Mouse (Mus musculus) testis, adult 2 months (tissue): ENCODE data around the gene Ppp1r9a. TPM values are rescaled to one million over a fixed set of nuclear protein-coding genes. Genes with fewer than 3 reads are reported as not detected.

Experiments used
- H3K27ac ChIP-seq: fragments of 200-500 bp; 2 replicates; pipeline ENCODE4 v1.5.1; 2012; ENCODE audit warnings: low read depth, low read length; ENCODE audit not compliant: control insufficient read depth, insufficient read depth
- H3K27me3 ChIP-seq: fragments of 200-500 bp; 2 replicates; pipeline ENCODE4 v1.6.1; 2012; ENCODE audit warnings: mild to moderate bottlenecking, low read length, moderate library complexity; ENCODE audit not compliant: control insufficient read depth, insufficient read depth
- H3K36me3 ChIP-seq: fragments of 200-500 bp; 2 replicates; pipeline ENCODE4 v1.6.1; 2012; ENCODE audit warnings: mild to moderate bottlenecking, low read length; ENCODE audit not compliant: control insufficient read depth, insufficient read depth
- H3K4me1 ChIP-seq: fragments of 200-500 bp; 2 replicates; pipeline ENCODE4 v1.6.1; 2012; ENCODE audit warnings: low read length; ENCODE audit not compliant: control insufficient read depth, insufficient read depth
- H3K4me3 ChIP-seq: fragments of 200-500 bp; 2 replicates; pipeline ENCODE4 v1.5.1; 2012; ENCODE audit warnings: low read depth, mild to moderate bottlenecking, low read length, moderate library complexity, mixed read lengths; ENCODE audit not compliant: control insufficient read depth
- CTCF ChIP-seq: fragments of 200-500 bp; IDR thresholded peaks from 2 replicates; pipeline ENCODE4 v1.5.1; 2012; ENCODE audit warnings: low read depth, mild to moderate bottlenecking, inconsistent platforms, low read length, moderate library complexity; ENCODE audit not compliant: control insufficient read depth, insufficient read depth, insufficient replicate concordance
- POLR2A ChIP-seq: fragments of 200-500 bp; IDR thresholded peaks from 2 replicates; pipeline ENCODE4 v1.6.1; 2012; ENCODE audit warnings: low read depth, mild to moderate bottlenecking, inconsistent platforms, low read length, moderate library complexity; ENCODE audit not compliant: control insufficient read depth
- polyA plus RNA-seq: library from polyadenylated mRNA; depleted of rRNA; stranded (reverse); fragments of >200 nt; gene quantifications from 2 replicates; pipeline ENCODE4 v1.2.3, GENCODE M21; 2012

Ppp1r9a gene
- polyA plus RNA-seq, 1 experiment, result 8.5 TPM

DNA sequence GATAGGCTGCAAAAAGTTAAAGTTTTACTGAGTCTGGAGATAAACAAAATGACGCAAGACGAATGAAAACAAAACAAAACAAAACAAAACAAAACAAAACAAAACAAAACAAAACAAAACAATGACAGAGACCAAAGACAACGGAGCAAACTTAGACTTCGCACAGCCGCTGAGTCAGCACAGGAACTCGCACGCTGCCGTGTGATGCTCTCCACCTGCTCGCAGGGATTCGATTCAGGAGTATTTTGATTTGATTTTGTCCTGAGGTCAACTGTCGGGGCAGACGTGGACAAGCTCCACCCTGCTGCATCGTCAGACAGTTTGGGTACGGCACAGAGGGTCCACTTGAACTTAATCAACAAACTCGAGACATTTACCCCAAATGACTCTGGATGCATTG is 105.9 kb downstream of the Ppp1r9a start:
- H3K36me3 ChIP-seq, result no peaks in the 10 kb centered on the region
- H3K4me3 ChIP-seq, result no peak overlapping the region
- H3K27ac ChIP-seq, result no peak overlapping the region
- no peaks in the 10 kb centered on the region for H3K27me3 ChIP-seq
- TF ChIP-seq CTCF, result no peak
- TF ChIP-seq POLR2A, result no peak
- H3K4me1 ChIP-seq, result no peaks in the 10 kb centered on the region

- Histone ChIP-seq H3K27ac (no peak overlapping the region), H3K4me3 (no peak overlapping the region), H3K4me1 (no peaks in the 10 kb centered on the region), H3K36me3 (no peaks in the 10 kb centered on the region), H3K27me3 (no peaks in the 10 kb centered on the region)
- TF ChIP-seq CTCF, result no peak
- no peak for TF ChIP-seq POLR2A
Measured at GRCm38 (mm10) chr6:5010553-5011416, 108.1 kb downstream of the Ppp1r9a start.

GRCm38 (mm10) chr6:5012794-5013193 is 110.1 kb downstream of the Ppp1r9a start:
- H3K4me3 ChIP-seq, result no peak overlapping the region
- no peaks in the 10 kb centered on the region for H3K36me3 ChIP-seq
- TF ChIP-seq POLR2A (no peak), CTCF (no peak)
- no peaks in the 10 kb centered on the region for H3K27me3 ChIP-seq
- H3K4me1 ChIP-seq, result no peaks in the 10 kb centered on the region
- no peak overlapping the region for H3K27ac ChIP-seq

DNA sequence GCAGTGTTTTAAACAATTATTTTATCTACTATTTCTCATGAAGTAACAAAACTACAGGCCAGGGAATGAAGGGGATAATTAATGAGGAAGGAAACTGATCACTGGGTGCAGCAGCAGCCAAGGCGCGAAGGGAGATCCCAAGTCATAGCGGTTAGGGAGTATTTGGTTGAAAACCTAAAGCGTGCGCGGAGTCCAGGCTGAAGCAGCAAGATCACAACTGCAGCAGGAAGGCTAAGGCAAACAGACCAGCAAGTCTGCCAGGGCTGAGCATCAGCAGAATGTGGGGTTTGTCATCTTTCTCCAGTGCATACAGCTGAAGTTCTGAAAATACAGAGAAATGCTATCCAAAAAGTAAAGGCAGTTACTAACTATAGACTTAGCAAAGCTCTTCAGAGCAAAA is 111.8 kb downstream of the Ppp1r9a start:
- Histone ChIP-seq H3K4me3 (no peak overlapping the region), H3K27ac (no peak overlapping the region), H3K36me3 (no peaks in the 10 kb centered on the region), H3K27me3 (no peaks in the 10 kb centered on the region), H3K4me1 (no peaks in the 10 kb centered on the region)
- TF ChIP-seq POLR2A, result no peak
- no peak for TF ChIP-seq CTCF

DNA sequence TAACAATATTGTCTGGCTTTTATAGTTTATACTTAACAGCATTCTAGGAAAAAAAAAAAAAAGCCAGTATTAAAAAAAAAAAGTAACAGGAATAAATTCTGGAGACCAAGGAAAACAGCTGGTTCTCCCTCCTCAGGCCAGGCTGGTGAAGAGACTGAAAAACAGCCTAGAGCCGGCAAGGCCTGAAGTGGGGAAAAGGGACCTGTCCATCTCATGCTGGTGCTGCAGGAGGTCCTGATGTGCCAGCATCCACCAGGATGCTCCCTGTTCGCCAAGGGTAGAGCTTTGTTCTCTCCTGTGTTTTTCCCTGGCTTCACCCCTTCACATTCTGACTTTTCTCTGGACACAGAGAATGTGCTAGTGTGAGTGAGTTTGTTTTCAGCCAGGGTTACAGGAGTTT is 112.5 kb downstream of the Ppp1r9a start:
- no peak overlapping the region for H3K27ac ChIP-seq
- H3K36me3 ChIP-seq, result no peaks in the 10 kb centered on the region
- H3K4me1 ChIP-seq, result no peaks in the 10 kb centered on the region
- no peaks in the 10 kb centered on the region for H3K27me3 ChIP-seq
- H3K4me3 ChIP-seq, result no peak overlapping the region
- TF ChIP-seq CTCF (no peak), POLR2A (no peak)

DNA sequence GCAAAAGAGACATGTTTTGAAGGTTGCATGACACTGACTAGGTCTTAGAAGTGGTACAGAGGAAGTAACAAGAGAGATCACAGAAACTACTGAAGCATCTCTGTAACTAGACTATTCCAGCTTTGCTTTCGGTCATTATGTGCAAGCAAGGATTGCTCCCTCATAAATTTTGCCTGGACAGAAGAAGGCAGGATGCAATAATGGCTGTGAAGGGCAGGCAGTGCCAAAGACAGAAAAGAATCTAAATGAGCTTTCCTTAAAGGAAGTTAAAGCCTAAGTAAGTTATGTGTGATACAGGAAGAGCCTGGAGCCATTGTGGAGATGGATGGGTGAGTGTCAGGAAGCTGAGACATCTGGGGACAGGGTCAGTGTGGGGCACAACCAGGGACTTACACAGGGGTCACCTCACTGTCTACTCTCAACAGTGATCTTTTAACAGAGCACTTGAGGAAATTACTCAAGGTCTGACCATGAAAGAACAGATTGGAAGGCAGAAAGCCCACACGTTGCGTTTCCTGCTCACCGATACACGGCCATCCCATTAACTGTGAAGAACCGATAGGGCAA is 115.3 kb downstream of the Ppp1r9a start:
- TF ChIP-seq POLR2A (no peak), CTCF (no peak)
- no peaks in the 10 kb centered on the region for H3K27me3 ChIP-seq
- H3K36me3 ChIP-seq, result no peaks in the 10 kb centered on the region
- H3K27ac ChIP-seq, result no peak overlapping the region
- H3K4me1 ChIP-seq, result no peaks in the 10 kb centered on the region
- H3K4me3 ChIP-seq, result no peak overlapping the region

- Histone ChIP-seq H3K4me1 (no peaks in the 10 kb centered on the region), H3K4me3 (no peak overlapping the region), H3K27ac (peak overlapping the region; percentile 42; the same call in 1 of the 2 replicates), H3K27me3 (no peaks in the 10 kb centered on the region), H3K36me3 (no peaks in the 10 kb centered on the region)
- TF ChIP-seq POLR2A (no peak), CTCF (no peak)
Measured at GRCm38 (mm10) chr6:5019208-5019607, 116.5 kb downstream of the Ppp1r9a start.
